Mouse (Mus musculus) bone marrow macrophage, adult 2 months (primary cell): Measurements from ENCODE around the gene Krt16. TPM values are rescaled to one million over a fixed set of nuclear protein-coding genes. Genes with fewer than 3 reads are reported as not detected.

Source experiments
- H3K27ac ChIP-seq: 2 replicates; pipeline ENCODE4 v1.5.1; 2012; ENCODE audit warnings: low read depth, low read length; ENCODE audit not compliant: insufficient read depth
- H3K4me1 ChIP-seq: 2 replicates; pipeline ENCODE4 v1.6.1; 2012; ENCODE audit warnings: low read length; ENCODE audit not compliant: control insufficient read depth, insufficient read depth
- H3K4me3 ChIP-seq: 2 replicates; pipeline ENCODE4 v1.5.1; 2012; ENCODE audit warnings: mild to moderate bottlenecking, low read length, moderate library complexity; ENCODE audit not compliant: insufficient read depth
- CTCF ChIP-seq: IDR thresholded peaks from 2 replicates; pipeline ENCODE4 v1.5.1; 2012; ENCODE audit warnings: low read depth, mild to moderate bottlenecking, low read length, moderate library complexity
- POLR2A ChIP-seq: IDR thresholded peaks from 2 replicates; pipeline ENCODE4 v1.6.1; 2012; ENCODE audit warnings: mild to moderate bottlenecking, low read depth, low read length, borderline replicate concordance
- polyA plus RNA-seq: library from polyadenylated mRNA; stranded (reverse); fragments of >200 nt; gene quantifications from 2 replicates; pipeline ENCODE4 v1.2.4, GENCODE M21; 2012; ENCODE audit not compliant: missing spikeins, insufficient read depth, insufficient read length

Krt16 gene
- polyA plus RNA-seq, 1 experiment, result not detected

DNA sequence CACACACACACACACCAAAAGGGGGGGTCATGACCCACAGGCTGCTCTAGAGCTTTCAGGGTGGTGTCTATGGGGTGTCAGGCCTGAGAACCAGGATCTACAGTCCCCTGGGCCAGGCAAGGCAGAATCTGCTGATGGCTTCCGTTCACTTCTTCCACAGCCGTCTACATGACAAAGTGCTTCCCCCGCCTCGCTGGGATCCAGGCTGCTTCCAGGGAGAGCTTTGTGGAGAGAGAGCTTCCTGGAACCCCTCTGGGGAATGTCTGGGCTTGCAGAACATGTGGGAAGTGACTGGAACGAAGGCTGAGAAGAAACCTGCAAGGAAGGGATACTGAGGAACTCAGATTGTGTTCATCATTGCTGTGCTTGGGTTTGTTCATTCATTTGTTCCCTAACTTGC is 30.1 kb upstream of the Krt16 start:
- Histone ChIP-seq H3K27ac (no peak overlapping the region), H3K4me3 (no peak overlapping the region), H3K4me1 (no peaks in the 10 kb centered on the region)
- TF ChIP-seq CTCF, result no peak
- no peak for TF ChIP-seq POLR2A

DNA sequence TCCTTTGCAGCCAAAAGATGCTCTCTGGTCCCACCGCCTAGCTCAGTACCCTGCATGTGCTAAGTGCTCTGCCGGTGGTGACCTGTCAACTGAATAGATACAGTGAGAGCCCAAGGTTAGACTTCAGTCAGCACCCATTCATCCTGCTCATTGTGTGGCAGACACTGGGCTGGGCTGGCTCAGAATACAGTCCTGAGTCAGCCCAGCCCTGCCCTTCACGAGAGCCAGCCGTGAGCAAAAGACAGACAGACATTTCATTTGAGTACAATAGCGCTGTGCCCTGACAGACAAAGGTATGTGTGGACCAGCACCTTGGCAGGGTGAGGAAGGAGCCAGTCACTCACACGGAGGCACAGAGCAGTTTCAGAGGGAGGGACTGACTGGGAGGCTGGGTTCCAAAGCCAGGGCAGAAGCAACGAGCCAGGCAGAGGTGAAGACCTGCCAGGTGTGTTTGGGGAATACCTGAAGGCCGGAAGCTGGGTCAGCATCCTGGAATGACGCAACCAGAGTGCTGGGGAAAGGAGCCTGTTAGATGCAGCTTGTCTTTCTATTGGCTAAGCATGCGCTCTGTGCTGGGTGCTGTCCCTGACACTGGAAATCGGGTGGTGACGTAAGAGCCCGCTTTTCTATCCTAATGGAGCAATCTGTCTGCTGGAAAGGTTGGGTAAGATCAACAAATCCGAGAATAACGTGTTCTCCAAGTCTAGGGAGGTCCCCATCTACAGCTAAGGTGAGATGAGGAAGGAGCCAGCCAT is 29.2 kb upstream of the Krt16 start:
- Histone ChIP-seq H3K4me1 (no peaks in the 10 kb centered on the region), H3K27ac (no peak overlapping the region), H3K4me3 (no peak overlapping the region)
- no peak for TF ChIP-seq POLR2A
- no peak for TF ChIP-seq CTCF

DNA sequence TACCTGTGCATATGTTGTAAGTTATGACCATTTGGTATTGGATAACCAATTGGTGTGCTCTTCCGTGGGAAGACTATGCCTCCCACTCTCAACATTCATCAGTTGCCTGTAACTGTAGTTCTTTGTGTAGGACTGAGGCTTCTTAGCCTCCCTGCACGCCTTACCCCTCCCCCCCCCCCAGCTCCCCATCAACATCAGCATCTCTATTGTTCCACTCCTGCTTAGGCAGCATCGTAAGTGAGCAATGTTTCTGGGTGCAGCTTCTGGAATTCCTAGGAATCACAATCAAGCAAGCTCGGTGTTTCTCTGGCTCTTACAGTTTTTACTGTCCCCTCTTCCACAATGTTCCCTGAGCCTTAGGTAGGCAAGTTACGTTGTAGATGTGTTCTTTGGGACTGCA is 26.8 kb upstream of the Krt16 start:
- H3K4me3 ChIP-seq, result no peak overlapping the region
- H3K27ac ChIP-seq, result no peak overlapping the region
- no peaks in the 10 kb centered on the region for H3K4me1 ChIP-seq
- TF ChIP-seq POLR2A (no peak), CTCF (no peak)

DNA sequence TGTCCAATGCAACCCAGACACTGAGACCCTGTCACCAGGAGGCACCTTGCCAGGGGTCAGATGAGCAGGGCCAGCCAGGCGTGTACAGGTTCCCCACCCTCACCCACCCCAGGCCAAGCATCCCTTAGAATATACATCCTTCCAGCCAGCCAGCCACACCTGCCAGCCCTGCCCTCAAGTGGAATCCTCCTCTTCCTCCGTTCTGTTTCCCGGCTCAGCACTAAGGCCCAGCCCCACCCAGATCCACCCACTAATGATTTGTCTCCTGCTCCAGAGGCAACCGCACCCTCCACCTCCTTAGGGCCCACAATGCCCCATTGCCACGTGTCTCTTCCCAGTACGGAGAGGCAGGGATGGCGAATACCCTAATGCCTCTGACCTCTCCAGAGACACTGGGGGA is 26.0 kb upstream of the Krt16 start:
- TF ChIP-seq POLR2A (no peak), CTCF (no peak)
- no peak overlapping the region for H3K27ac ChIP-seq
- H3K4me1 ChIP-seq, result no peaks in the 10 kb centered on the region
- no peak overlapping the region for H3K4me3 ChIP-seq

DNA sequence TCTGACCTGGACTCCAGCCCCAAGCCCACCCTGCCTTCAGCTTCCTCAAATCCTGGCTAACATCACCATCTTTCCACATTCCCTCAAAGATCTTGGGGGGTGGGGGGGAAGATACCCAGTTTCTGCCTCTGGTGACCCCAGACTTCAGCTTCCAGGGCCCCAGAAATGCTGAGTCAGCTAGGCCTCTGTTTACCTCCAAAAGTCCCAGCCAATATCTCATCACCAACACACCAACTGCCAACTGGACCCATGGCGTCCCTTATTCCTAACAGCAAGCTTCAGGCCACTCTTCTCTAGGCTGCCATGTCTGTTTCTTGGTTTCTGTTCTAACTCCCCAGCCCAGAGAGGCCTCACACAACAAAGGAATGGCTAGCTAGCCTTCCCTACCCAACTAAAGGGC is 23.2 kb upstream of the Krt16 start:
- H3K4me3 ChIP-seq, result no peak overlapping the region
- TF ChIP-seq POLR2A (no peak), CTCF (no peak)
- no peak overlapping the region for H3K27ac ChIP-seq
- no peaks in the 10 kb centered on the region for H3K4me1 ChIP-seq

DNA sequence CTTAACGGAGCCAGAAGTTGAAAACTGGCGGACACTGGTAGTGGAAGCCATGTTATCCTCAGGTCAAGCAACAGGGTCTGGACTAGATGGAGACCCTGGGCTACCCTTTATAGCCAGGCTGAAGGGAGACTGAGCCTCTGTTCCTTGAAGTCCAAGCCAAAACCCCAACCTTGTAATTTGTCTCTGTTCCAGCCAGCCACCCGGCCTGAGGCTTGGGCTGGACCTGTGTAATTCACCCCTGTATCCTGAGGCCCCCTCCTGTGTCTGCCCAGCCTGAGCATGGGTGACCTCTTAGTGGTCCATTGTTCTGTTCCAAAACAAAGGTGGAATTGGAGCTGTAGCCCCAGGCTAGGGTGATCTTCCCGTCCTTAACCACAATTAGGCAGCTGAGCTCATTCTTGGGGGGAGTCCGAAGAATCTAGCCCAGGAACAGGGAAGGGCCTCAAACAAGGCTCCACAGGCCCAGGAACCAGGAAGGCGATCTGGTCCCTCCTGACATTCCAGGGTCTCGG is 21.2 kb upstream of the Krt16 start, which contains the start of gene Krt42:
TSS of gene Krt42 (minus strand) at position 51 of the 512 bp plus-strand sequence.
- no peaks in the 10 kb centered on the region for H3K4me1 ChIP-seq
- H3K4me3 ChIP-seq, result no peak within 1 kb of the TSS
- no peak within 1 kb of the TSS for H3K27ac ChIP-seq
- TF ChIP-seq POLR2A (no peak), CTCF (no peak)

- TF ChIP-seq POLR2A (no peak), CTCF (no peak)
- H3K4me3 ChIP-seq, result no peak overlapping the region
- H3K4me1 ChIP-seq, result no peaks in the 10 kb centered on the region
- no peak overlapping the region for H3K27ac ChIP-seq
Measured at GRCm38 (mm10) chr11:100262058-100262980, 13.6 kb upstream of the Krt16 start.

DNA sequence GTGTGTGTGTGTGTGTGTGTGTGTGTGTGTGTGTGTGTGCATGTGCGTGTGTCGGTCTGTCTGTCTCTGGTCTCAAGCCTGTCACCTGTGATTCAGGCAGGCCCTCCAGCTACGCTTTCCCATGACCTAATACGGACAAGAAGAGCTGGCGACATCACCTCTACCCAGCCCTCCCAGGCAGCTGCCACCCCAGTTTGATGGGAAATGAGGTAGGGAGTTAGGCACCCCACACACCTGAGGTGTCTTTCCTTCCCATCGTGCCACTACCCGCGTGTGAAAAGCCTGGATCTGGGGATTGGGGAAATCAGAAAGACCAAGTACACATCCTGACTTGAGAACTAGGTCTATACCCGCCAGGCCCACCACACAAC is 12.5 kb upstream of the Krt16 start:
- Histone ChIP-seq H3K4me3 (no peak overlapping the region), H3K27ac (no peak overlapping the region), H3K4me1 (no peaks in the 10 kb centered on the region)
- no peak for TF ChIP-seq POLR2A
- TF ChIP-seq CTCF, result no peak

DNA sequence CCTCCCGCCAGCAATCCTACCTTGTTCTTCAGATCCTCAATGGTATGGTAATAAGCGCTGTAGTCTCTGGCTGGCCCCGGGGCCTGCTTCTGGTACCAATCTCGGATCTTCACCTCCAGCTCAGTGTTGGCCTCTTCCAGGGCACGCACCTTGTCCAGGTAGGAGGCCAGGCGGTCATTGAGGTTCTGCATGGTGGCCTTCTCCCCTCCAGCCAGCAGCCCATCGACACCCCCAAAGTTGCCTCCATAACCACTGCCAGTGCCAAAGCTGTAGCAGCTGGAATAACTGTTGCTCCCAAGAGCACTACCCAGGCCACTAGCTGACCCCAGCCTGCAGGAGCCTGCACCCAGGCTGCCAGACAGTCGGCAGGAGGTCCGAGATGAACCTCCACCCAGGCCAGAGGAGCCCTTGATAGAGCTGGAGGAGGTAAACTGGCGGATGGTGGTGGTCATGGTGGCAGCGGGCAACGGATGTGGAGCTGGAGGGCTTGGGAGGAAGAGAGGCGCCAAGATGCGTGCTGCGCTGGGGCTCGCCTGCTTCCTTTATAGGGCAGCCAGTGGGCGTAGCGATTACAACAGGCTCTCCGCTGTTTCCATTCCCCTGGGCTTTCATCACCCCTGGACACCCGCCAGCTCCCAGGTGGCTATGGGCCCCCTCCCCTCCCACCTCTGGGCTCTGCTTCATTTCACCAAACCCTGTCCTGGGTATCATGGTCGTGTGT is 12.0 kb upstream of the Krt16 start, which contains the start of gene Krt17:
TSS of gene Krt17 (minus strand) at position 516 of the 721 bp plus-strand sequence.
- Histone ChIP-seq H3K27ac (no peak within 1 kb of the TSS), H3K4me3 (no peak within 1 kb of the TSS), H3K4me1 (no peaks in the 10 kb centered on the region)
- TF ChIP-seq CTCF, result no peak
- no peak for TF ChIP-seq POLR2A

DNA sequence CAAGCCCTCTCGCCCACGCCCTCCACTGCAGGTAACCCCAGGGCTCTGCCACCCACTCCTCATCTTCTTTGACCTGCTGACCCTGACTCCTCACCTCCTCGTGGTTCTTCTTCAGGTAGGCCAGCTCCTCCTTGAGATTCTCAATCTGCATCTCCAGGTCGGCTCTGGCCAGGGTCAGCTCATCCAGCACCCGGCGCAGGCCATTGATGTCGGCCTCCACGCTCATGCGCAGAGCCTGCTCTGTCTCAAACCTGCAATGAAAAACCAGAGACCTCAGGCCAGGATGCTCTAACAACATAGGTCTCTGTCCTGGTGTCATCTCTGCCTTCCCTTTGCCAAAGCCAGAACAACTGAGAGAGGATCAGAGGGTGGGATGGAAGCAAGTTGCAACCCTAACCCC is 10.4 kb upstream of the Krt16 start:
- no peak overlapping the region for H3K27ac ChIP-seq
- no peak for TF ChIP-seq CTCF
- no peak for TF ChIP-seq POLR2A

More for the DNA sequence above, 10.4 kb upstream of the Krt16 start:
- Histone ChIP-seq H3K4me1 (no peaks in the 10 kb centered on the region), H3K4me3 (no peak overlapping the region)
